Mouse (Mus musculus) kidney, embryonic 16.5 days (tissue): ENCODE data around the gene Nme1. TPM values are rescaled to one million over a fixed set of nuclear protein-coding genes. Genes with fewer than 3 reads are reported as not detected.
"Not testable (repeated sequence)": the region's sequence is repeated elsewhere in the genome, so short reads cannot be mapped to it uniquely, and the experiment has no call there.

Experiments
- ATAC-seq: fragments of 200-750 bp; cut with Nextera tagmentation; 2 replicates; pipeline ENCODE4 v1.8.0; 2017; ENCODE audit warnings: moderate TSS enrichment; ENCODE audit not compliant: low FRiP score, low TSS enrichment
- H3K27ac ChIP-seq: fragments of 300-500 bp; sonication (generic); 2 replicates; pipeline ENCODE4 v1.5.1; 2014; ENCODE audit warnings: low read length
- H3K27me3 ChIP-seq: fragments of 300-500 bp; sonication (generic); 2 replicates; pipeline ENCODE4 v1.6.1; 2014; ENCODE audit warnings: low read length, control low read depth, mixed read lengths; ENCODE audit not compliant: insufficient read depth
- H3K36me3 ChIP-seq: fragments of 300-500 bp; sonication (generic); 2 replicates; pipeline ENCODE4 v1.6.1; 2014; ENCODE audit warnings: low read length, control low read depth, mixed read lengths; ENCODE audit not compliant: insufficient read depth
- H3K4me1 ChIP-seq: fragments of 300-500 bp; sonication (generic); 2 replicates; pipeline ENCODE4 v1.6.1; 2014; ENCODE audit warnings: low read length, control low read depth, mixed read lengths; ENCODE audit not compliant: insufficient read depth
- H3K4me2 ChIP-seq: fragments of 300-500 bp; sonication (generic); replicated peaks from 2 replicates; pipeline ENCODE4 v1.6.1; 2014; ENCODE audit warnings: low read depth, low read length
- H3K4me3 ChIP-seq: fragments of 300-500 bp; sonication (generic); 2 replicates; pipeline ENCODE4 v1.5.1; 2014; ENCODE audit warnings: mild to moderate bottlenecking, low read length
- H3K9ac ChIP-seq: fragments of 300-500 bp; sonication (generic); replicated peaks from 2 replicates; pipeline ENCODE4 v1.6.1; 2014; ENCODE audit warnings: low read length
- H3K9me3 ChIP-seq: fragments of 300-500 bp; sonication (generic); 2 replicates; pipeline ENCODE4 v1.6.1; 2016; ENCODE audit warnings: low read length, control low read depth
- WGBS: fragments of 180-500 bp; shearing (Covaris S2); extraction: QIAGEN DNeasy Blood & Tissue Kit; methylation state at CpG from one replicate; pipeline ENCODE4 v1.1.7; 2014; 5-methylcytosine and 5-hydroxymethylcytosine counted together
- polyA plus RNA-seq: library from polyadenylated mRNA; unstranded; fragments of >200 nt; fragmentation: Nextera tagmentation; extraction: Ambion mirVana; gene quantifications from 2 replicates; pipeline ENCODE4 v1.2.1, GENCODE M21; 2015

The Nme1 gene
- polyA plus RNA-seq, 1 experiment from 2014 or later = 162 TPM

- H3K36me3 ChIP-seq = peaks cover 43% of the 10 kb centered on the region
- no peak overlapping the region; the same call in 1 of the 2 replicates for H3K9ac ChIP-seq
- 17% methylated on average over 5 of the region's 5 CpGs for WGBS
- H3K27ac ChIP-seq = peak overlapping the region; percentile 2; the same call in 1 of the 2 replicates
- H3K4me3 ChIP-seq = no peak overlapping the region
- H3K4me2 ChIP-seq = peak overlapping the region; percentile 13; the same call in 1 of the 2 replicates
- H3K4me1 ChIP-seq = peaks cover 35% of the 10 kb centered on the region
- no peak for ATAC-seq
- no peaks in the 10 kb centered on the region for H3K9me3 ChIP-seq
- no peaks in the 10 kb centered on the region for H3K27me3 ChIP-seq
These were observed 15.9 kb downstream of the Nme1 start for GRCm38 (mm10) chr11:93952376-93952775.

- Histone ChIP-seq H3K36me3 (peaks cover 43% of the 10 kb centered on the region), H3K4me3 (no peak overlapping the region), H3K4me1 (peaks cover 29% of the 10 kb centered on the region), H3K9ac (no peak overlapping the region), H3K4me2 (no peak overlapping the region), H3K9me3 (no peaks in the 10 kb centered on the region), H3K27ac (no peak overlapping the region), H3K27me3 (no peaks in the 10 kb centered on the region)
- ATAC-seq = no peak
- WGBS = 76% methylated on average over 1 of the region's 1 CpGs
These were observed 18.3 kb downstream of the Nme1 start for GRCm38 (mm10) chr11:93950045-93950444.

DNA sequence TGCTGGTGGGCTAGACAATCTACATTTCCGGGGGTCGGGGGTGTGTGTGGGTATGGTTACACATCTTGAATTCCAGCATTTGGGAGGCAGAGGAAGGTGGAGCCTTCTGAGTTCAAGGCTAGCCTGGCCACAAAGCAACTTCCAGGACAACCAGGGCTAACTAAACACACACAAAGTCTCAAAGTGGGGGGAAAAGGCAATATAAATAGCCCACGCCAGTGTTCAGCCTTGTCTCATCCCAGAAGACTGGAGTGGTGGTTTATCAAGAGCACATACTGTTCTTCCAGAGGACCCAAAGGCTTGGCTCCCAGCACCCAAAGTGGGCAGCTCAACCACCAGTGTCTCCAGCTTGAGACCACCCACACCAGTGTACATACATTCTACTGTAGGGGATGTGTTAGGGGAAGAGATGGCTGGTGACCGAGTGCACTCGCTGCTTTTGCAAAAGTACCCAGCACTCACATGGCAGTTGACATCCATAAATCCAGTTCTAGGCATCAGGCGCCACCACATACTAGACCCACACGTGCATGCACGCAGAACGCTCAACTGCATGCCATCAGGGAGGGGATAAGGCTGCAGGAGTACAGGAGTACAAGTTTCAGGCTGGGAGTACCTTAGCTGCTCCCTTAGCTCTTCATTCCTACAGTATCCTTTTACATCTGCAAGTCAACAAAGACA lies 19.3 kb downstream of the Nme1 start:
- peaks cover 43% of the 10 kb centered on the region for H3K36me3 ChIP-seq
- no peak for ATAC-seq
- H3K9ac ChIP-seq = no peak overlapping the region
- peaks cover 21% of the 10 kb centered on the region for H3K4me1 ChIP-seq
- H3K4me2 ChIP-seq = no peak overlapping the region
- 79% methylated on average over 9 of the region's 9 CpGs for WGBS
- H3K27me3 ChIP-seq = no peaks in the 10 kb centered on the region
- no peak overlapping the region for H3K4me3 ChIP-seq
- H3K9me3 ChIP-seq = no peaks in the 10 kb centered on the region
- no peak overlapping the region for H3K27ac ChIP-seq

DNA sequence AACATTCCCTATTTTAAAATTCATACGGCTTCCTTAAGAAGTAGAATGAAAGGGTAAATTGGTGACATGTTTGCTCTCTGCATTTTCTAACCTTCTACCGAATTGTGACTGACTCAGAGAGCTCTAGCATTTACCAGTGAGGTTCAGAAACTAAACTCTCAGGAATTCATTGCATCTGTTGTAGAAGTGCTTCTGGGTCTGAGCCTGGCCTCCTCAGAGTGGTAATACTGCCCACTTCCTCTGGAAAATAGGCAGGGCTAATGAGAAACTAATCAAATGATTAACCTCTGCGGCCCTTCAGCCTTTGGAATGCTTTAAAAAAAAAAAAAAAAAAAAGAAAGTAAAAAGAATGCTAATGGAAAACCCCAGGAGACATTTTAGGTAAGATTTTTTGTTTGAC lies 23.3 kb downstream of the Nme1 start:
- no peak for ATAC-seq
- H3K9ac ChIP-seq = no peak overlapping the region
- H3K27ac ChIP-seq = 0 out of 2 replicates have a peak overlapping the region, but pooled peaks have one; percentile 43
- peaks cover 18% of the 10 kb centered on the region for H3K36me3 ChIP-seq
- no peak overlapping the region for H3K4me2 ChIP-seq
- no peaks in the 10 kb centered on the region for H3K4me1 ChIP-seq
- no peak overlapping the region for H3K4me3 ChIP-seq
- no peaks in the 10 kb centered on the region for H3K9me3 ChIP-seq
- no peaks in the 10 kb centered on the region for H3K27me3 ChIP-seq
- whole genome bisulfite sequencing = 57% methylated on average over 3 of the region's 3 CpGs

DNA sequence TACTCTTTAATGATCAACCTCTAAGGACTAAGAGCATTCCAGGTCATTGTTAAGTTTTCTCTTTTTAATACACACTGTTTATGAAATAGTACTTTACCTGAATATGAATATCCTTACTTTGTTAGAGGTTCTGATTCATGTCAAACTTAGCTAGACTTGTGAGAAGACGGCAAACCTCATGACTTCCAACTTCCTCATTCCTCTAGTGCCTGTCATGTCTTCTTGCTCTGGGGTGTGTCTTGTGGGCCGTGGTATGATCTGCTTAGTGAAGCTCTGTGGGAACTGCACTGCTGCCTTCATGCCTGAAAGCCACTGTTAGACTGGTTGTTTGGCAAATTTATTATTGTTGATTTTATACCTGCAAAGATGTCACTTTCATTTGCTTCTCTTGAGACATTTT lies 27.4 kb downstream of the Nme1 start:
- peaks cover 22% of the 10 kb centered on the region for H3K36me3 ChIP-seq
- H3K27ac ChIP-seq = no peak overlapping the region
- no peaks in the 10 kb centered on the region for H3K27me3 ChIP-seq
- no peak for ATAC-seq
- H3K4me2 ChIP-seq = no peak overlapping the region
- WGBS = 81% methylated on average over 2 of the region's 2 CpGs
- H3K9ac ChIP-seq = no peak overlapping the region
- H3K4me3 ChIP-seq = no peak overlapping the region
- no peaks in the 10 kb centered on the region for H3K4me1 ChIP-seq
- H3K9me3 ChIP-seq = no peaks in the 10 kb centered on the region

- no peak overlapping the region for H3K4me3 ChIP-seq
- H3K36me3 ChIP-seq = peaks cover 39% of the 10 kb centered on the region
- H3K9me3 ChIP-seq = no peaks in the 10 kb centered on the region
- no peak overlapping the region for H3K9ac ChIP-seq
- H3K4me2 ChIP-seq = no peak overlapping the region
- H3K27me3 ChIP-seq = no peaks in the 10 kb centered on the region
- ATAC-seq = no peak
- H3K4me1 ChIP-seq = no peaks in the 10 kb centered on the region
- no peak overlapping the region for H3K27ac ChIP-seq
These were observed 39.2 kb downstream of the Nme1 start for GRCm38 (mm10) chr11:93929106-93929505.

DNA sequence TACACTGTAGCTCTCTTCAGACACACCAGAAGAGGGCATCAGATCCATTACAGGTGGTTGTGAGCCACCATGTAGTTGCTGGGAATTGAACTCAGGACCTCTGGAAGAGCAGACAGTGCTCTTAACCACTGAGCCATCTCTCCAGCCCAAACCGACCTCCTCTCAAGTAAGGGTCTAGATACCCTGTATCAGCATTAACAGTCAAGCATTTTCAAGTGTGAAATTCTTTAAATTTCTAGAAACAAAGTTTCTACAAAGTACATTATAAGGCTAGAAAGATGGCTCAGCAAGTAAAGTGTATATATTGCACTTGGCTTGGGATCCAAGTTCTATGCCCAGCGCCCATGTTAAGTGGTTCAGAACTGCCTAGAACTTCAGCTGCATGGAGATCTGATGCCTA lies 53.3 kb downstream of the Nme1 start:
- not testable (repeated sequence) for ATAC-seq, H3K27ac ChIP-seq, H3K27me3 ChIP-seq, H3K9me3 ChIP-seq, H3K4me3 ChIP-seq, H3K4me1 ChIP-seq, H3K9ac ChIP-seq, H3K4me2 ChIP-seq
- WGBS = 95% methylated on average over 2 of the region's 2 CpGs
- peaks cover 42% of the 10 kb centered on the region for H3K36me3 ChIP-seq

DNA sequence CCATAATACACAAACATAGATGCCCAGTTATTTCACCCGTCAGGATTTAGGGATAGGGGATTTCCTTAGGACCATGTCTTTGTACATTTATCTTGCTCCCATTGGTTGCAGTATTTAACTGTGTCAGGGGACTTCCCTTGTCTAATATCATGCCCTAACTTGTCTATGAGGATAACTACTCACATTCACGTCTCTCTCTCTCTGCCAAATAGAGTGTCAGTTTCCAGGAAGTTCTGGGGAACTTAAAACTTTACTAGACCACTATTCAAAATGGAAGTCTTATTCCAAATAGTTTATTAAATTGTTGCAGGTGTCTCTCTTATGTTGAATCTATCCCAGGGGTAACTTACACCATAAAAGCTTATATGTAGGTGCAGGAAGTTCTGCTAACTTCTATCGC lies 56.7 kb downstream of the Nme1 start:
- peaks cover 45% of the 10 kb centered on the region for H3K36me3 ChIP-seq
- H3K4me1 ChIP-seq = no peaks in the 10 kb centered on the region
- no peak overlapping the region for H3K9ac ChIP-seq
- 85% methylated on average over 3 of the region's 3 CpGs for WGBS
- ATAC-seq = no peak
- H3K4me2 ChIP-seq = no peak overlapping the region
- no peak overlapping the region for H3K4me3 ChIP-seq
- no peaks in the 10 kb centered on the region for H3K9me3 ChIP-seq
- no peak overlapping the region for H3K27ac ChIP-seq
- H3K27me3 ChIP-seq = no peaks in the 10 kb centered on the region

DNA sequence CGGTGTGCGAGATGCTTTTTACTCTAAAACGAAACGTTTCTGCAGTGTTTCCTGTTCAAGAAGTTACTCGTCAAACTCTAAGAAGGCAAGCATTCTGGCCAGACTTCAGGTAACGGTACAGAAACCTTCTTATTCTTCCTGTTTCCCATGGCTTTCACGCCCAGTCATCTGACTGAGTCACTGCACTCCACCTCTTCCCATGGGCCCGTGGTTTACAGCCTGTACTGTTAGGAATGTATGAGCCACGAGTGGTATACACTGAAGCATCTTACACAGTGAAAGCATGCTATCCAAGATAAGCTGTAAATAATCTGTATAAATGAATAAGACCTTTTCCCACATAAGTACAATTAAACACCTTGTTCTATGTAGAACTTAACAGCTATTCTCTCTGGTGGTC lies 59.5 kb downstream of the Nme1 start:
- Histone ChIP-seq H3K4me1 (no peaks in the 10 kb centered on the region), H3K4me3 (no peak overlapping the region), H3K9ac (no peak overlapping the region), H3K36me3 (peaks cover 50% of the 10 kb centered on the region), H3K9me3 (no peaks in the 10 kb centered on the region), H3K4me2 (no peak overlapping the region), H3K27ac (no peak overlapping the region), H3K27me3 (no peaks in the 10 kb centered on the region)
- WGBS = 85% methylated on average over 9 of the region's 9 CpGs
- no peak for ATAC-seq

- no peaks in the 10 kb centered on the region for H3K9me3 ChIP-seq
- no peak overlapping the region for H3K4me3 ChIP-seq
- no peak overlapping the region for H3K4me2 ChIP-seq
- 79% methylated on average over 3 of the region's 3 CpGs for WGBS
- H3K36me3 ChIP-seq = peaks cover 45% of the 10 kb centered on the region
- no peak overlapping the region for H3K27ac ChIP-seq
- no peak overlapping the region for H3K9ac ChIP-seq
- ATAC-seq = no peak
- no peaks in the 10 kb centered on the region for H3K27me3 ChIP-seq
- H3K4me1 ChIP-seq = no peaks in the 10 kb centered on the region
These were observed 60.5 kb downstream of the Nme1 start for GRCm38 (mm10) chr11:93907839-93908238.
